Mouse (Mus musculus): Measurements from ENCODE around the gene Adk. TPM values are rescaled to one million over a fixed set of nuclear protein-coding genes. Genes with fewer than 3 reads are reported as not detected.
A peak's percentile ranks its signal among the peaks of the same experiment; 100 is the strongest.

Gene Adk
- total RNA-seq, 2 experiments from 2014 or later: 59.5 to 61.9 TPM

DNA sequence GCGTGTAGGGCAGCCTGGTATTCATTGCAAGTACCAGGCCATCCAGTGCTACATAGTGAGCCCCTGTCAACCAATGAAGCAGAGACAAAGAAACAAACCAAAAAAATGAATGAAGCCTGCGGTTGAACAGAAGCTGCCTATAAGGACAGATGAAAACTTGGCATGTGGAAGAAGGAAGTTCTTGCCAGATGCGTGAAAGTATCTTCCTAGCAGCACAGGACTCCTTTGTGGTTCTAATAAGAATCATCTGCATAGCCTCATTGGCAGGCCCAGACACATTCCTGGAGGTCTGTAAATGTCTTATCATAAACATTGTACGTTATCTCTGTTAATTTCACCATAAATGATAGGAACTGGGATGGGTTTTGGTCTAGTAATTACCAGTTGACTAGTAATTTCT lies 154.1 kb downstream of the Adk start:
- intact Hi-C loops (cut with DNase I): no loop called here
- no peak for DNase-seq (ENCODE audit: extremely low spot score in 1 of 2, low spot score in 2 of 2)

- intact Hi-C loops (cut with DNase I): no loop called here
- no peak for DNase-seq (ENCODE audit: extremely low spot score in 1 of 2, low spot score in 2 of 2)
Measured at GRCm38 (mm10) chr14:21221574-21222138, 169.3 kb downstream of the Adk start.

DNA sequence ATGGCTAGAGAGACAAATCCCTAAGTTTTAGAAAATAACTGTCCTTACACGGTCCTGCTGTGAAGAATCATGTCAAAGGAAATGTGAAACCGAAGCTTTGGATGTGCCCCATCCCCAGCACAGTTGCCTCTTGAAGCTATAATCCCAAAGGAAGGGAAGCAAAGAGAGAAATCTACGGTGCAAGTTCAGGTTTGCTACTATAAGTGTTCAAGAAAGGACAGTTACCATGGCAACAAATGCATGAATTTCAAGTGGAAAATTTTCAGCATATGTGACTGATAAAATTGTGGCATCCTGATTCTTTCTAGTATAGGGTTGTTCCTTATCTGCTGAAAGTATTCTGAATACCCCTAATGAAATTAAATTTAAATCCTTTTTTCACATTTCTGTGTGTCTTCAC lies 169.8 kb downstream of the Adk start:
- DNase-seq (ENCODE audit: extremely low spot score in 1 of 2, low spot score in 2 of 2): peak in 1 of 2 experiments; percentile 51

GRCm38 (mm10) chr14:21223456-21223855 lies 171.1 kb downstream of the Adk start:
- DNase-seq (ENCODE audit: extremely low spot score in 1 of 2, low spot score in 2 of 2): no peak
- intact Hi-C loops (cut with DNase I): no loop called here

More for the DNA sequence above, 169.8 kb downstream of the Adk start:
- intact Hi-C loops (cut with DNase I): no loop called here

GRCm38 (mm10) chr14:21223971-21224635 lies 171.7 kb downstream of the Adk start:
- intact Hi-C loops (cut with DNase I): no loop called here
- DNase-seq (ENCODE audit: extremely low spot score in 1 of 2, low spot score in 2 of 2): no peak

DNA sequence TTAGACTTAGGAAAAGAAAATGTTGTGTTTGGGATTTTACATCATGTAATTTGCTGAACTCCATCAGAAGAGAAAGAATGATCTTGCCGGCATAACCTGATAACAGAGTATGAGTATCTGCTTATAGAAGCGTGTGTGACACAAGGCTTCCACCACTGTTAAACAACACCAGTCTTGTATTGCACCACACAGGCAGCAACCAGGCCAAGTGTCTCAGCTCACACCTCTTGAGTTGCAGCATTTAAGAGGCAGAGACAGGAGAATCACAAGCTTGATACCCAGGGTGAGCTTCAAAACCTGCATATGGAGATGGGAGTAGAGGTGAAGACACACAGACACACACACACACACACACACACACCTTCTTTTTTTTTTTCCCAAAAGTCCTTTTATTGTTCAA lies 184.7 kb downstream of the Adk start:
- DNase-seq (ENCODE audit: extremely low spot score in 1 of 2, low spot score in 2 of 2): no peak
- intact Hi-C loops (cut with DNase I): no loop called here

GRCm38 (mm10) chr14:21241105-21241504 lies 188.7 kb downstream of the Adk start:
- DNase-seq (ENCODE audit: extremely low spot score in 1 of 2, low spot score in 2 of 2): no peak
- intact Hi-C loops (cut with DNase I): no loop called here

- intact Hi-C loops (cut with DNase I): loop anchor here (10.0 kb wide), 1 partner anchor 493 kb away; no protein-coding TSS in a partner anchor
Measured at GRCm38 (mm10) chr14:21251386-21251785, 199.0 kb downstream of the Adk start.

GRCm38 (mm10) chr14:21252326-21252886 lies 200.0 kb downstream of the Adk start:
- peak; percentile 20 to 72 for DNase-seq (ENCODE audit: extremely low spot score in 1 of 2, low spot score in 2 of 2)

More at GRCm38 (mm10) chr14:21251386-21251785, 199.0 kb downstream of the Adk start:
- no peak for DNase-seq (ENCODE audit: extremely low spot score in 1 of 2, low spot score in 2 of 2)

GRCm38 (mm10) chr14:21253321-21253992 lies 201.1 kb downstream of the Adk start:
- peak in 1 of 2 experiments; percentile 25 for DNase-seq (ENCODE audit: extremely low spot score in 1 of 2, low spot score in 2 of 2)
- intact Hi-C loops (cut with DNase I): loop anchor here (10.0 kb wide), 1 partner anchor 491 kb away; no protein-coding TSS in a partner anchor

More at GRCm38 (mm10) chr14:21252326-21252886, 200.0 kb downstream of the Adk start:
- intact Hi-C loops (cut with DNase I): loop anchor here (10.0 kb wide), 1 partner anchor 492 kb away; no protein-coding TSS in a partner anchor

DNA sequence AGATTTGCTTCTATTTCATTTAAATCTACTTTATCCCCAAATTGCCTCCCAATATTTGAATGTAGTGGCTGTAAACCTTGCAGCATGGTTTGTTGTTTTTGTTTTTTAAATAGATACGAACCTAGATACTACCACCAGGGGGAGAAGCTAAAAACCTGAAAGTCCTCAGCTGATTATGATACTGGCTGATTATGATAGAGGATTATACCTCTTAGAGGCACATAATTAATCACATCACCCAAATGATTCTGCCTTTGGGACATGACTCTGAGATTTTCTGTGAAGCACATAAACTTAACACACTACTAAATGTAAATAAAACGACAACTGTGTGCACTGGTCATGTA lies 201.6 kb downstream of the Adk start:
- intact Hi-C loops (cut with DNase I): loop anchor here (10.0 kb wide), 1 partner anchor 491 kb away; no protein-coding TSS in a partner anchor
- DNase-seq (ENCODE audit: extremely low spot score in 1 of 2, low spot score in 2 of 2): no peak

GRCm38 (mm10) chr14:21268229-21268628 lies 215.9 kb downstream of the Adk start:
- DNase-seq (ENCODE audit: extremely low spot score in 1 of 2, low spot score in 2 of 2): no peak
- intact Hi-C loops (cut with DNase I): no loop called here

DNA sequence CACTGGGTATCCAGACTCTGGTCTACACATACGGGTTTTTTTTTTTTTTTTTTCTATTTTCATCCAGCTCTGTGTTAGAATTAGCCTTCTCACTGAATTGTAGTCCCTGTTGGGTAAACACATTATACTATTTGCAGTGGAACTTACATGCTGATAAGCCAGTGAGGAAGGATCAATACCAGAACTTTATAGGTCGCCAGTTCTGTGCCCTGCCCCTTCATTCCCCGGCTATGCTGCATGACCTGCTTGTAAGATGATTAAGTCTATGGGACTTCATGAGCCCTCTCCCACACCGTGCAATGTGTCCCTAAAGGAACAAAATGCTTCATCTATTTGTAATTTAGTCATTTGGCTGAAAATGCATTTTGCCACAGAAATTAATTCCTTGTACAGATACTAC lies 219.1 kb downstream of the Adk start:
- DNase-seq (ENCODE audit: extremely low spot score in 1 of 2, low spot score in 2 of 2): no peak
- intact Hi-C loops (cut with DNase I): no loop called here

DNA sequence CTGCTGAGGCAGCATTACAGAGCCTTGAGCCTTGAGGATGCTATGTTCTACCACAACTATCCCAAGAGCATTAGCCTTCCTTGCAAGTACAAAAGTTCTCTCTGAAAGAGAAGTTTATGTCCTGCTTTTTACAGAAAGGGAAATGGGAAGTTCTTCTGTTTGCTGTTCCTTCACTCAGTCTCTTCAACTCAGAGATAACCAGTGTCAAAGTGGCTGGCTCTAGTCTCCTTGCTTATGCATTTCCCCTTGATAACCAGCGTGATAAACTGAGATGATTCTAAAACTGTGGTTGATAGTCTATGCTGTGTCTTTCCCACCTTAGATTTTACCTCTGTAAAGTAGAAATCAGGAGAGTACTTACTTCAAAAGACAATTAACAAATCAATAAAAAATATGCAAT lies 223.4 kb downstream of the Adk start:
- intact Hi-C loops (cut with DNase I): no loop called here
- no peak for DNase-seq (ENCODE audit: extremely low spot score in 1 of 2, low spot score in 2 of 2)

GRCm38 (mm10) chr14:21278290-21278689 lies 225.9 kb downstream of the Adk start:
- DNase-seq (ENCODE audit: extremely low spot score in 1 of 2, low spot score in 2 of 2): no peak
- intact Hi-C loops (cut with DNase I): no loop called here

- intact Hi-C loops (cut with DNase I): no loop called here
- DNase-seq (ENCODE audit: extremely low spot score in 1 of 2, low spot score in 2 of 2): no peak
Measured at GRCm38 (mm10) chr14:21278907-21279535, 226.6 kb downstream of the Adk start.

DNA sequence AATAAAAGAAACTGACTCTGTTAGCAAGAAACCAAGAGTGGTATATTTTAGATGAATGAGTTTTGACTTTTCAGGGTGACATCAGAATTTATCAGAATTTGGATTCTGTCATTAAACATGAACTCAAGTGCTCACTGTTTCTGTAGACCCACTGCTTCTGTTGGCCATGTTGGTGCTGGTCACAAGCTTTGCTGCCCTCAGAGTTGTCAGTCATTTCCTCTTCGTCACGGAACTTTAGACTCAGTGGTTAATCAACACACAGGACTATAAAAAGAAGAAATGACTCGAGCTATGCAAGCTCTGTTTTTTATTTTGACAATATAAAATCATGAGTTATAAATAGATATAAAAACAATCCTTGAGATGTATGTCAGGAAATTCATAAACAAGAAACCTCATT lies 228.1 kb downstream of the Adk start:
- DNase-seq (ENCODE audit: extremely low spot score in 1 of 2, low spot score in 2 of 2): no peak
- intact Hi-C loops (cut with DNase I): no loop called here

DNA sequence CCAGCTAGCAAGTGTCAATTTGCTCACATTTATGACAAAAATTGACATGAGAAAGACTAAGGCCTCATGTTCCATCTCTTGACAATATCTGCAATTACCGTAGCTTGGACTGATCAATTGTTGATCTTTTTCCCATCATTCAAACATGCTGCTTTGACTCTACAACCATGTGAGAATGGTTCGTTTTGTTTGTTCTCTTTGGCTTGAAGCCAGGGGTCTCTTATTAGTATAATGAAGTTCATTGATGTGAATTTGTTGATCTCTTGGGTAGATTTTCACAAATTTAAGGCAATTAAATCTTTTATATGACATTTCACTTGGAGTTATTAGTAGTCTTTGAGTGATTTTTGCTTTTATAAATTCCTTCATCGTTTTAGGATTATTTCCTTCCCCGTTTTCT lies 229.1 kb downstream of the Adk start:
- DNase-seq (ENCODE audit: extremely low spot score in 1 of 2, low spot score in 2 of 2): no peak
- intact Hi-C loops (cut with DNase I): no loop called here

DNA sequence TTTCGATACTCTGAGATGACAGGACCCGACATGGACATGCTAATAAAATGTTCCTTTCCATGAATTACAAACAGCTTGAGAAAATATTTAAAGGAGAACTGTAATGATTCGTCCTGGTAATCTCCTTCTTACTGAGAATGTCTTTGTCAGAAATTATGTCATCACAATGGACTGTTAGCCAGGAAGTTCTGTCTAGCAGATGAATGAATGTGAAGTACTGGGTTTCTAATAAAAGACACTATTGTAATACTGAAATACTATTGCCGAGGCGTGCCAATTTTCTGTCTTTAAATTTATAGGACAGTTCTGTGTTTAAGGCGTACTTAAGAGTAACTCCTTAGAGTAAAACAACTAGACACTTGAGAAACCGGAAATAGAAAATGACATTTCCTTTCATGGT lies 231.7 kb downstream of the Adk start:
- DNase-seq (ENCODE audit: extremely low spot score in 1 of 2, low spot score in 2 of 2): no peak
- intact Hi-C loops (cut with DNase I): no loop called here
